Mouse (Mus musculus) thymus, adult 2 months (tissue): ENCODE data around the gene Acss2. TPM values are rescaled to one million over a fixed set of nuclear protein-coding genes. Genes with fewer than 3 reads are reported as not detected.
"Not testable (repeated sequence)": the region's sequence is repeated elsewhere in the genome, so short reads cannot be mapped to it uniquely, and the experiment has no call there.

Experiments used
- DNase-seq: peaks from one replicate; pipeline ENCODE4 v3.0.0; 2021
- H3K27ac ChIP-seq: fragments of 200-500 bp; 2 replicates; pipeline ENCODE4 v1.5.1; 2012; ENCODE audit warnings: low read length, control low read depth; ENCODE audit not compliant: control insufficient read depth, insufficient read depth
- H3K27me3 ChIP-seq: fragments of 200-500 bp; 2 replicates; pipeline ENCODE4 v1.6.1; 2012; ENCODE audit warnings: mild to moderate bottlenecking, low read length, moderate library complexity, mixed read lengths; ENCODE audit not compliant: control insufficient read depth, insufficient read depth
- H3K36me3 ChIP-seq: fragments of 200-500 bp; 2 replicates; pipeline ENCODE4 v1.6.1; 2012; ENCODE audit warnings: mild to moderate bottlenecking, low read length, moderate library complexity; ENCODE audit not compliant: control insufficient read depth, insufficient read depth
- H3K4me1 ChIP-seq: fragments of 200-500 bp; replicated peaks from 2 replicates; pipeline ENCODE4 v1.6.1; 2012; ENCODE audit warnings: low read length; ENCODE audit not compliant: control insufficient read depth, insufficient read depth
- H3K4me3 ChIP-seq: fragments of 200-500 bp; 2 replicates; pipeline ENCODE4 v1.5.1; 2012; ENCODE audit warnings: mild to moderate bottlenecking, low read length, control low read depth, moderate library complexity; ENCODE audit not compliant: control insufficient read depth, insufficient read depth
- CTCF ChIP-seq: fragments of 200-500 bp; IDR thresholded peaks from 2 replicates; pipeline ENCODE4 v1.5.1; 2012; ENCODE audit warnings: mild to moderate bottlenecking, control low read depth, low read length, moderate library complexity, borderline replicate concordance; ENCODE audit not compliant: control insufficient read depth, poor library complexity, insufficient read depth; ENCODE audit errors: extremely low read depth
- POLR2A ChIP-seq: fragments of 200-500 bp; IDR thresholded peaks from 2 replicates; pipeline ENCODE4 v1.6.1; 2012; ENCODE audit warnings: mild to moderate bottlenecking, low read length, control low read depth, moderate library complexity; ENCODE audit not compliant: control insufficient read depth, poor library complexity, insufficient read depth; ENCODE audit errors: extremely low read depth
- WGBS: fragments of 180-500 bp; shearing (Covaris S2); methylation state at CpG from one replicate; pipeline ENCODE4 v1.1.7; 2018; 5-methylcytosine and 5-hydroxymethylcytosine counted together
- polyA plus RNA-seq: library from polyadenylated mRNA; depleted of rRNA; stranded (reverse); fragments of >200 nt; gene quantifications from 2 replicates; pipeline ENCODE4 v1.2.3, GENCODE M21; 2012

Acss2 gene
- polyA plus RNA-seq, 1 experiment, result 56.0 TPM

GRCm38 (mm10) chr2:155537761-155538462 lies 20.2 kb downstream of the Acss2 start:
- no peak overlapping the region; the same call in 1 of the 2 replicates for H3K27ac ChIP-seq
- no peak for TF ChIP-seq CTCF
- no peak for TF ChIP-seq POLR2A
- no peak overlapping the region for H3K4me3 ChIP-seq
- no peaks in the 10 kb centered on the region for H3K36me3 ChIP-seq
- H3K27me3 ChIP-seq, result no peaks in the 10 kb centered on the region
- H3K4me1 ChIP-seq, result no peaks in the 10 kb centered on the region
- 79% methylated on average over 5 of the region's 5 CpGs for WGBS
- DNase-seq, result no peak

GRCm38 (mm10) chr2:155538463-155539057 lies 20.8 kb downstream of the Acss2 start:
- not testable (repeated sequence) for DNase-seq, H3K27me3 ChIP-seq, H3K36me3 ChIP-seq, H3K4me1 ChIP-seq
- Histone ChIP-seq H3K27ac (peak overlapping the region; percentile 92), H3K4me3 (peak overlapping the region; percentile 48)
- 73% methylated on average over 19 of the region's 19 CpGs for WGBS

GRCm38 (mm10) chr2:155539696-155540095 lies 21.9 kb downstream of the Acss2 start:
- no peak for TF ChIP-seq POLR2A
- no peak for TF ChIP-seq CTCF
- H3K4me3 ChIP-seq, result no peak overlapping the region
- no peaks in the 10 kb centered on the region for H3K27me3 ChIP-seq
- no peaks in the 10 kb centered on the region for H3K4me1 ChIP-seq
- no peak for DNase-seq
- no peaks in the 10 kb centered on the region for H3K36me3 ChIP-seq
- no peak overlapping the region for H3K27ac ChIP-seq

GRCm38 (mm10) chr2:155540822-155541458 lies 23.2 kb downstream of the Acss2 start:
- Histone ChIP-seq H3K4me1 (no peaks in the 10 kb centered on the region), H3K36me3 (no peaks in the 10 kb centered on the region), H3K27ac (no peak overlapping the region), H3K4me3 (no peak overlapping the region), H3K27me3 (no peaks in the 10 kb centered on the region)
- DNase-seq, result no peak
- TF ChIP-seq POLR2A (no peak), CTCF (no peak)
- 67% methylated on average over 6 of the region's 6 CpGs for WGBS

- WGBS, result 93% methylated on average over 1 of the region's 1 CpGs
These were observed 29.2 kb downstream of the Acss2 start for GRCm38 (mm10) chr2:155546955-155547354.

GRCm38 (mm10) chr2:155552336-155552735 lies 34.6 kb downstream of the Acss2 start:
- no peaks in the 10 kb centered on the region for H3K36me3 ChIP-seq
- peak; percentile 14 for DNase-seq

More at GRCm38 (mm10) chr2:155546955-155547354, 29.2 kb downstream of the Acss2 start:
- H3K4me1 ChIP-seq, result peaks cover 8% of the 10 kb centered on the region
- no peak for TF ChIP-seq CTCF
- TF ChIP-seq POLR2A, result no peak
- no peak overlapping the region for H3K4me3 ChIP-seq
- no peaks in the 10 kb centered on the region for H3K27me3 ChIP-seq
- no peak for DNase-seq
- no peak overlapping the region for H3K27ac ChIP-seq
- H3K36me3 ChIP-seq, result no peaks in the 10 kb centered on the region

More at GRCm38 (mm10) chr2:155552336-155552735, 34.6 kb downstream of the Acss2 start:
- Histone ChIP-seq H3K4me3 (no peak overlapping the region), H3K4me1 (peaks cover 22% of the 10 kb centered on the region), H3K27ac (peak overlapping the region; percentile 94), H3K27me3 (no peaks in the 10 kb centered on the region)
- TF ChIP-seq POLR2A (no peak), CTCF (no peak)
